Mouse (Mus musculus): ENCODE results near the gene Acvr1. TPM values are rescaled to one million over a fixed set of nuclear protein-coding genes. Genes with fewer than 3 reads are reported as not detected.

Gene Acvr1
- total RNA-seq, 2 experiments from 2014 or later = 12.4 to 16.2 TPM

DNA sequence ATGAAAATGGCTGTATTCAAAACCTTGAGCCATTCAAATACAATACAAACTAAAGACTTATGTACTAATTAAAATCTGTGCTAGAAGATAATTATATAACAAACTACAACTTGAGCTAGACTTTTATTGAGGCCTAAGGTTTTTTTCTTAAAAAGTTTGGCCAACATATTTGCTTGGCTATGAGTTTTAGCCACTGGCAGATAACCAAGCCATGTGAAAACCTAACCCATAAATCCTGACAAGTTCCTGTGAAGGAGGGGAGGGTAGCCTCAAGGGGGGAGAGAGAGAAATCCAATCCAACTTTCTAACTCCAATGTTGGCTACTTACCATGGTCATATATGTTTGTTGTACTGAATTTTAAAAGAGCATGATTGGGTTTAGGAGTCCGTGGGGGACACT is 48.4 kb downstream of the Acvr1 start:
- no peak for DNase-seq

GRCm38 (mm10) chr2:58516920-58517319 is 50.0 kb downstream of the Acvr1 start:
- no peak for DNase-seq

GRCm38 (mm10) chr2:58516000-58516399 is 51.0 kb downstream of the Acvr1 start:
- no peak for DNase-seq

DNA sequence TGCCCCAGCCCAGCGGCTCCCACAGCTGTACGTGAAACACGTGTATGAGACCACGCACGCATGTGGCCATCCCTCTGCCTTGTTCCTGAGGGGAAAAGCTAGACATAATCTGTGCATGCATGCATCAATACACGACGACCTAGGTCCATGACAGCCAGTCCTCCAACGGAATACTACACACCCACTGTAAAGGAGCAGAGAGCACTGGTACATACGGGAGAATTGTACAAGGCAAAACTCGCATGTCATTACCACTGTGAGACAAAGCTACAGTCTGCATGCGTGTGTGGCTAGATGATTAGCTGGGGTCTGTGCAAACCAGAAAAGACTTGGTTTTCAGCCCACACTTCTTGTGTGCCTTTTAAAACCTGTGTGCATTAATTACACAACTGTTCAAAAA is 52.5 kb downstream of the Acvr1 start:
- DNase-seq = no peak

DNA sequence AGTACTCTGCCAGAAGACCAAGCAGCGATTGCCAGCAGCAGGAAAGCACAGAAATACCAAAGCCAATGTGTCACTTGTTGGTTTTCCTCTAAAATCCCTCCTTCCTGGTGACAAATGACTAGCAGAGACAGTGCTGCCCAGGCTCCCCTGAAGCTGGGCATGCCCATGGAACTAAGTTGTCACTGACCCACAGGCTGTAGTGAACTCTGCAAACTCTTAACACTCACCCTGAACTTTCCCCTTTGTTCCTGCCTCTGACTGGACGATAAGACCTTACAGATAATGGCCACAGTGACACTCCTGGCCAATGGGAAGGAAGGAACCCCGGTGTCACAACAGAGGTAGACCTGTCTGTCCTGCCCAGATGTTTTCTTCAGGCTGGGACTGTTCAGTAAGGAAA is 53.7 kb downstream of the Acvr1 start:
- DNase-seq = no peak

DNA sequence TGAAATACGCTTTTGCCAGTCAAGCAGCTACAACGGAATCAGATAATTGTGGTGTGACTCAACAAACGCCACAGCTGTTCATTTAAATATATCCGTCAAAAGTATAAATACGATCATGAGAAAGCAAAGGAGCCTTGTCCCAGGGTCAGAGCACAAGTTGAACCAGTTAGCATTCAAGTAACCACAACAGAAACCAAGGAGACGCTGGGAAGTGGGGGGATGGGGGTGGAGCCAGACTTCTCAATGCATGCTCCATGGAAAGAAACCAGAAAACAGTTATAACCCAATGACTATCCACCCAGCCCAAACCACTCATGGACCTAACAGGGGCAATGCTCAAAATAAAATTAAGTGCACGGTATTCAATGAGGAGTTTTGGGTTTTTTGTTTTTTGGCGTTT is 56.8 kb downstream of the Acvr1 start:
- no peak for DNase-seq

GRCm38 (mm10) chr2:58505306-58506090 is 61.5 kb downstream of the Acvr1 start:
- no peak for DNase-seq

GRCm38 (mm10) chr2:58496647-58497410 is 70.1 kb downstream of the Acvr1 start:
- DNase-seq = no peak

DNA sequence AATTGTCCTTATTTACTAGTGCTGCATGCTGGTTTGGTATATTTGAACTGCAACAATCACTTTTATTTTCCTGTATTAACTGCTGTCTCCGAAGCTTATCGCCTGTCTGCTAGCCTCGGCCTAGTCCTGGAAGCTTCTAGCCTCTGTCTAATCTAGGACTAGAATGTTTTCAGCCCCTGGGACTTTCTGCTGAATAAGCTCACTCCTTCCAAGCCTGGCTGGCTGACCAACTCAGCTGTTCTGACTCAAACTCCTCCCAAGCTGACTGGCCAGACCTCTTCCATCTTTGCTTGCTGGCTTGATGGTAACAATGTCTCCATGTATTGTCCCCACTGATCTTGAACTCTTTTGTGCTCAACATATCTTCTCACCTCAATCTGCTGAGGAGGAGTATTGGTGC is 71.7 kb downstream of the Acvr1 start:
- peak; percentile 48 for DNase-seq

- no peak for DNase-seq
Measured at GRCm38 (mm10) chr2:58493685-58494635, 73.0 kb downstream of the Acvr1 start.

DNA sequence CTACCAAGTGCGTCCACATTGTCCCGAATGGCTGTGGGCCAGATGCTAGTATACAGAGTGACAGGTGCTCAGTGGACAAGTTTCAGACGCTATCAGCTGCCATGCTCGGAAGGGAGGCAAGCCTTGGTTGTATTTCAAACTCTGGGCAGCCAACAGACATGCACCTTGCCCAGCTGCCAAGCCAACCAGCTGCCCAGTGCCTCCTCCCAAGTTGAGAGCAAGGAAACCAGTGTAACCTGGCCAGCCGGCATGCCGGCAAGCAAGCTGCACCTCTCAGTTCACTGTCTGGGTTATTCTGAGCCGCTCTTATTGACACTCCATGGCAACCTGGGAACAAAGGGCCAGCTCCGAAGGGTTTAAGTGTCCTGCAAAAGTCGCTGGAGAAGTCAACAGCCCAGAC is 77.7 kb downstream of the Acvr1 start:
- peak; percentile 81 for DNase-seq

DNA sequence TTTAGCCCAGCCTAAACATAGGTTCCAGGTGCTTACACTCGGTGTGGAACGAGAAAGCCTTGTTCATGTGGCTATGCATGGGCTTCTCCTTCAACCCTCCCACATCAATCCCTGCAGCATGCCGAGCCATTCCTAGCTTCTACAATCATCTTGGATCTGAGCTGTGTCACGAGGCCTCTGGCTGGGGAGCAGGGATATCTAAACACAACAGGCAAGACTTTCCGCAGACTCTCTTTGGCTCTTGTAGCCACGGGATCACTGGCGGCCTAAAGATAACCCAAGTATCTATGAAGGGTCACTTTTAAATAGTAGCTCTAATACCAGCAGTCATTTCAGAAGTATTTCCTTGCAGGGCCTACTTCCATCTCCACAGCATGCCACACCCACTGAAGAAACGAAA is 78.6 kb downstream of the Acvr1 start:
- DNase-seq = no peak

- DNase-seq = no peak
Measured at GRCm38 (mm10) chr2:58487279-58487560, 79.7 kb downstream of the Acvr1 start.

GRCm38 (mm10) chr2:58486441-58487278 is 80.3 kb downstream of the Acvr1 start:
- no peak for DNase-seq

GRCm38 (mm10) chr2:58485683-58486082 is 81.3 kb downstream of the Acvr1 start:
- no peak for DNase-seq

GRCm38 (mm10) chr2:58485152-58485551 is 81.8 kb downstream of the Acvr1 start:
- no peak for DNase-seq

DNA sequence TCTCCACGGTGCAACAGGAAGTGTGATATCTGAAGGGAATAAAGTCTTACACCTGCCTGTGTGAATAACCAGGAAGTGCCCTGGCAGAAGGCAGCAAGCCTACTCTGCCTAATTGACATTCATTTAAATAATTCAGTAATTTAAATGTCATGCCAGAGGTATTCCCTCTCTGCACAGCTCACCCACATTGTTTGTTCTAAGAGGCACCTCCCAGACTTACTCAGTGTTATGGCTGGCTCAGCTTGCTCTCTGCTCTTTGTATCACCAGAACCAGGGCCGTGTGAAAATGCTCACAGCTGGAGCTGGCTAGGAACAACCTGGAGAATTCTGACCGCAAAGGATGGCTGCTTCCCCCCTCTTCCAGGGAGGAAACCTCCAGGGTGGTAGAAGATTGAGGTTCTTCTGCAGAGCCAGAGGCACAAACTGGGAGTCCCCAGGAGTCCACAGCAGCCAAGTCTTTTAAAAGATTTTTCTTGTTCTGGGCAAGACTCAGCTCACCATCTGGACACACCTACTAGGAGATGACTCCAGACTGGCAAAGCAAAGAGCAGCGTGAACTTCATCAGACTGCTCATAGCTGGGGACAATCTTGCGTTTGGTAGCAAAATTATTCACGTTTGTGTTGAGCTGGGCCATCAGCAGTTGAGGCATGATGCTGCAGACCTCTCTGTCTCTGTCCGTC is 82.5 kb downstream of the Acvr1 start:
- no peak for DNase-seq

DNA sequence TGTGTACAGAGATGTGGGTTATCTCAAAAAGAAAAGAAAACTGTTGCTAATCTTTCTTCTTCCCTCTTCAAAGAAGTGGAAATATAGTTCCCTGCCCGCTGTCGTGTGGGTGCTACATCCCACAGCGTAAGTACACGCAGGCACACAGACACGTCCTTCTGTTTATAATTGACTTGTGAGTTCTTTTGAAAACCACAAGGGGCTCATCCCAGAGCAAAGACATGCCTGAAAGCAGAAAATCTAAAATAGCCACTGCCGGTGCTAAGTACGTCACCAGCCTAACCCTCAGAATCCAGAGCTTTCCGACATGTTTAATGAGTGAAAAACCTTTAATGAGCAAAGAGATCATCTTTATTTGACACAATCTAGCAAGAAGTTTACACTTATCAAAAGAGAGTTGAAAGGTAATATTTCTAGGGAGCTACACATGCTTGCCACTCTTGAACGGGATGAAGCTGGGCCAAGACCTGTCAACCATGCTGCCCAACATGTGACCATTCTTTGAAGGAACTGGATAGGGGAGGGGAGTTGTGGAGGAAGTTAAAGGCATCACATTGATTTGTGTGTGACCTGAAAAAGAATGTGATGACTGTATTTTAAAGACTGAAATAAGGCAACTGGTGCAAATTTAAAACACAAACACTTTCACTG is 85.4 kb downstream of the Acvr1 start:
- no peak for DNase-seq

GRCm38 (mm10) chr2:58480764-58481163 is 86.2 kb downstream of the Acvr1 start:
- no peak for DNase-seq

DNA sequence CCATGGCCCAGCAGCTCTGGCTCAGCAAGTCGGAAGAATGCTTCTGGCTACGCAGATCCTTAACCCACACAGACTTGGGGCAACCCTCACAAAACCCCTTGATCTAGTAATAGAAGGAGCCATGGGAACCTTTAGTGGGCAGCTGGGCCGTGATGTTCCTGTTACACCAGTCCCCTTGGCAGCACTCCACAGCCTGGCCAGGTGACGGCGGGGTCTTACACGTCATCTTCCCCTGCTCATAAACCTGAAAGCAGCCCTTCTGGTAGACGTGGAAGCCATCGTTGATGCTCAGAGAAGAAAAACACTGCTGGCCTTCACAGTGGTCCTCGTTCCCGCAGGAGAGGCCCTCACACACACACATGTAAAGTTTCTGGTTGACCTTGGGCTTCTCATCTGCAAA is 87.4 kb downstream of the Acvr1 start:
- DNase-seq = no peak

DNA sequence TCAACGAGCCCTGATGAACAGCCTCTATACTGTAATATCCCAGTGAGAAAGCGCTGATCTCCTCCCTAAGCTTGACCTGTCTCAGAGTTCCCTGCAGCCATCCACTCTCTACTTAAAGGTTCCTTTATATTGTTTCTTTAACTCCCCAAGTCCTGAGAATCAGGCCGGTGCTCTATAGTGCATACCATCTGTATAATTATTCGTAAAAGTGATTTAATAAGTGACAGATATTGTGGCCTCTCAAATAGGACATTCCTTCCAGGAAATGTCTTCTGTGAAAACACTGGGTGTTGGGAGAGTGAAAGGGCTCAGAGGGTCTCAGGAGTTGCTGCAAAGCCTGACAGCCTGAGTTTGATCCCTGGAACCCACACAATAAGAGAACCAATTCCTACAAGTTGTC is 88.8 kb downstream of the Acvr1 start:
- DNase-seq = no peak
